Mouse (Mus musculus): Measurements from ENCODE around the gene Clmn. TPM values are rescaled to one million over a fixed set of nuclear protein-coding genes. Genes with fewer than 3 reads are reported as not detected.

Clmn gene
- polyA plus RNA-seq, 1 experiment, result not detected

DNA sequence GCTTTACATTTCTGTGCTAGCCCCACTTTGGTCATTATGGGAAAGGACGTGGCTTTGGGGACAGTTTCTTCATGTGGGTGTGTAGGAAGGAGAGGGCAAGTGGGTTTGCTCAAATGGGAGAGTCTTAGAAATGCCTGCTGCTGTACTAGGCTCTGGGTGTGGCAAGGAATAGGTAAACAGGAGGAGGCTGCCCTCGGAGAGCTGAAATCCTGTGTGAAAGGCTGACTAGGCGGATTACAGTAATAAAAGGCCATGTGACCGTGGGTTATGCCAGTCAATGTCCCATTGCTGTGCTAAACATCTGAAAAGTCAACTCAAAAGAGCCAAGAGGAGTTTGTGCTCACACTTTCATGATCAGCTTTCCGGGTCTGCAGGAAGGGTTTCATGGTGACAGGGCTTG lies 17.7 kb upstream of the Clmn start:
- Histone ChIP-seq H3K27ac (ENCODE audit: insufficient read depth, low read depth, low read length) (no peak overlapping the region), H3K4me1 (ENCODE audit: control insufficient read depth, insufficient read depth, low read length) (peaks cover 5% of the 10 kb centered on the region; the same call in 1 of the 2 replicates), H3K4me3 (ENCODE audit: insufficient read depth, low read depth, low read length) (no peak overlapping the region)
- TF ChIP-seq CTCF (IDR thresholded peaks at IDR 0.05; ENCODE audit: insufficient read depth, low read depth, low read length), result no peak
- no peak for TF ChIP-seq POLR2A (IDR thresholded peaks at IDR 0.05; ENCODE audit: insufficient read depth, low read depth, low read length)
- 75% methylated on average over 5 of the region's 5 CpGs for WGBS

DNA sequence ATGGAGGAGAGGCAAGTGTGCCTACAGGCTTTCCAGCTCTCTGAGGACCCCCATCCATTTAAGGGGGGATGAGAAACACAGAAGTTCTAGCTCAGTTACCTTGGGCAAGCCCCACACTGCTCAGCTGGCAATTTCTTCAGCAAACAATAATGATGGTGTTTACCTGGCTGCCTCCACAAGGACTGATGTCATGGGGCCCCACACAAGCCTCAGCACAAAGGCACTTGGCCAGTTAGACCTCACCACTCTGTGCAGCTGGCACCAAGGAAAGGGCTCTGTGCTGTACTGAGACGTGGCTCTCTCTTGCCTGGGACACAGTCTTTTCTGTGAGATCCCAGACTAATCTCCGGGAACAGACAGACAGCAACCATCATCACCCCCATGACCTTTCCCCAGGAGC lies 17.2 kb upstream of the Clmn start:
- WGBS, result 67% methylated on average over 2 of the region's 2 CpGs
- Histone ChIP-seq H3K27ac (ENCODE audit: insufficient read depth, low read depth, low read length) (no peak overlapping the region), H3K4me3 (ENCODE audit: insufficient read depth, low read depth, low read length) (no peak overlapping the region), H3K4me1 (ENCODE audit: control insufficient read depth, insufficient read depth, low read length) (peaks cover 5% of the 10 kb centered on the region; the same call in 1 of the 2 replicates)
- TF ChIP-seq POLR2A (IDR thresholded peaks at IDR 0.05; ENCODE audit: insufficient read depth, low read depth, low read length), result no peak
- TF ChIP-seq CTCF (IDR thresholded peaks at IDR 0.05; ENCODE audit: insufficient read depth, low read depth, low read length), result no peak

DNA sequence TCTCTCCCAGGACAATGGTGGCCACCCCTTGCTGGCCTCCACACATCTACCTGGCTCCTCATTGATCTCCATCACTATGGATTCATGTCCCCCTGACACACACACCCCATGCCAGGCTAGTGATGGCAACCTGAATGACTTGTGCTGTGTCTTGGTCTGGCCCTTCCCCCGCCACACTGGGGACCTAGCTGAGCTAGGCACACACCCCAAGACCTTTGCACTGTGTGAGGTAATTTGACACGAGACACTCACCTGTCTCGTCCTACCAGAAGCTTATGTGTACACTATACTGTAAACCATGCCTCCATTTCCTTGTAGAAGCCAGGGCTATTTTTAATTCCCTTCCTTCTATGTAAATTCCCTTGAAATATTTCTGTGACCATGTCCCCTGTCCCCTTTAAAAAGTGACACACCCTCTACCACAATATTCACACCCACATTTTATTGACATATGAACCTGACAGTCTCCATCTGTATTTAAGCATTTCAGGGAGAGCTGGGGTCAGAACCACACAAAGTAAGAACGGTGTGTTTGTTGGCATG lies 16.7 kb upstream of the Clmn start:
- TF ChIP-seq POLR2A (IDR thresholded peaks at IDR 0.05; ENCODE audit: insufficient read depth, low read depth, low read length) (no peak), CTCF (IDR thresholded peaks at IDR 0.05; ENCODE audit: insufficient read depth, low read depth, low read length) (no peak)
- Histone ChIP-seq H3K27ac (ENCODE audit: insufficient read depth, low read depth, low read length) (no peak overlapping the region), H3K4me3 (ENCODE audit: insufficient read depth, low read depth, low read length) (no peak overlapping the region), H3K4me1 (ENCODE audit: control insufficient read depth, insufficient read depth, low read length) (peaks cover 5% of the 10 kb centered on the region; the same call in 1 of the 2 replicates)
- 92% methylated on average over 4 of the region's 4 CpGs for WGBS

DNA sequence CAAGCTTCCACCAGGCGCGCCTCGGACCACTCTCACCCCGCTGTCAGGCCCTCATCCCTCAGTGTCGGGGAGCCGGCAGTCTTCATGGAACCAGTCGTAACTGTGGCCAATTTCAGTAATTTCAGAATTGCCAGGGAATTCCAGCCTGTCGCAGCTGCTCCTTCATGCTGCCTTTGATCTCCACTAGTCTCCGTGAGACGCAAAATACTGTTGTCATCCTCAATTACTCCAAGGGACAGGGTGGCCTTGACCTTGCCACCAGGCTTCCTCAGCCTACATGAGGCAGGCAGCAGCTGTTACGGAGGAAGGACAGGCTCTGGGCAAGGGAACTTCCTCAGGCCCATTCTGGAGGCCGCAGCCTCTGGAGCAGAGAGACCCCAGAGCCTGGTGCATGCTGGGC lies 15.5 kb upstream of the Clmn start:
- no peak overlapping the region for H3K4me3 ChIP-seq (ENCODE audit: insufficient read depth, low read depth, low read length)
- H3K4me1 ChIP-seq (ENCODE audit: control insufficient read depth, insufficient read depth, low read length), result peaks cover 3% of the 10 kb centered on the region; the same call in 1 of the 2 replicates
- H3K27ac ChIP-seq (ENCODE audit: insufficient read depth, low read depth, low read length), result no peak overlapping the region
- TF ChIP-seq CTCF (IDR thresholded peaks at IDR 0.05; ENCODE audit: insufficient read depth, low read depth, low read length), result no peak
- TF ChIP-seq POLR2A (IDR thresholded peaks at IDR 0.05; ENCODE audit: insufficient read depth, low read depth, low read length), result no peak
- 89% methylated on average over 12 of the region's 12 CpGs for WGBS

DNA sequence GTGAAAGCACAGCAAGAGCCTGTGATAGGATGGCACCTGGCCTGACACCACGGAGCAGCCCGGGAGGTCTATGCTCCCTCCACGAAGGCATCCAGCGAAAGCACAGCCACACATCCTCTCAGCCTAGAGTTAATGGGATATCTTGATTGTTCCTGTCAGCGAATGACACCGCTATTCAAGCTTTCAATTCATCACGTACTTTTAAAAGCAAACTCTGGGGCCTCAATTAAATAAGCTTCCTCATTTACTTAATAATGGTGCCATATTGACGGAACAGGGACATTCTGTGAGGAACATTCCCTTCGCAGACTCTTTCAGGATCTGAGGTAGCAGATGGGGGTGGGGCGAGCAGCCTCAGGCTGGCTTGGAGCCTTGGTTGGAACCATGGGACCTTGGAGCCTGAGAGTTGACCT lies 14.7 kb upstream of the Clmn start:
- no peak overlapping the region for H3K4me3 ChIP-seq (ENCODE audit: insufficient read depth, low read depth, low read length)
- H3K27ac ChIP-seq (ENCODE audit: insufficient read depth, low read depth, low read length), result no peak overlapping the region
- WGBS, result 72% methylated on average over 10 of the region's 10 CpGs
- TF ChIP-seq POLR2A (IDR thresholded peaks at IDR 0.05; ENCODE audit: insufficient read depth, low read depth, low read length), result no peak
- TF ChIP-seq CTCF (IDR thresholded peaks at IDR 0.05; ENCODE audit: insufficient read depth, low read depth, low read length), result no peak
- H3K4me1 ChIP-seq (ENCODE audit: control insufficient read depth, insufficient read depth, low read length), result peaks cover 3% of the 10 kb centered on the region; the same call in 1 of the 2 replicates

DNA sequence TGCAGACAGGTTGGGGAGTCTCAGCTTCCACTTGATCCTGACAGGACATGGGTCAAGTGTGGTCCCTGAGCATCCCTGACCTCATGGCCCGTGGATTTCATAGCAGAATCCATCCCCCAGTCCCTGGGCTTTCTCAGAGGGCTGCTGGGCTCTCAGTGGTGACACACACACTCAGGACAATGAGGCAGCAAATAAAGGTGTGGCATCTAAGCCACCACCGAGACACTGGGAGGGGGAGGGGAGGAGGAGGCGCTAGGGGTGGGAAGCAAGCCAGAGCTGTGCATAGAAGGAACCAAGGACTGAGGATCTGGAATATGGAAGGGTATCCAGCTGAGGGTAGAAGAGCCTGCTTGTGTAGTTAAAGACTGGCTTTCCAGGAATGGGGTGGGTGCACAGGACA lies 11.2 kb upstream of the Clmn start:
- peaks cover 3% of the 10 kb centered on the region; the same call in 1 of the 2 replicates for H3K4me1 ChIP-seq (ENCODE audit: control insufficient read depth, insufficient read depth, low read length)
- WGBS, result 52% methylated on average over 3 of the region's 3 CpGs
- H3K27ac ChIP-seq (ENCODE audit: insufficient read depth, low read depth, low read length), result no peak overlapping the region
- TF ChIP-seq CTCF (IDR thresholded peaks at IDR 0.05; ENCODE audit: insufficient read depth, low read depth, low read length) (no peak), POLR2A (IDR thresholded peaks at IDR 0.05; ENCODE audit: insufficient read depth, low read depth, low read length) (no peak)
- no peak overlapping the region for H3K4me3 ChIP-seq (ENCODE audit: insufficient read depth, low read depth, low read length)

DNA sequence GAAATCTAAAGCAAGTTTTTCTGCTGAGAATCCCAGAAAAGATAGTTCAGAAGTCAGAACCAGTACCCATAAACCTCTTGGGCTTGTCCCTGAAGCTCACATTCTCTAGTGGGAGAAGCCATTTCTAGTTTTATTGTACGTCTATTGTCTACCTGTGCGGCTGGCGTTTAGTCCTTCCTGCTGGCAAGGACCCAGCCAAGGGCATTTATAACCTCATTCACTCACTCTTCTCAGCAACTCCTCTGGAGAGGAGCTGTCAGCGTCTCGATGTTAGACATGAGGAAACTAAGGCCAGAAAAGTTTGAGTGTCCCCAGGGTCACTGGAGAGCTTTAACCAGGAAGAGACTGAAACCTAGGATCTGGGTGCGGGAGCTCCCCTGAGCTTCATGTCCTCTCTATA lies 7.1 kb upstream of the Clmn start:
- 91% methylated on average over 6 of the region's 6 CpGs for WGBS
- TF ChIP-seq POLR2A (IDR thresholded peaks at IDR 0.05; ENCODE audit: insufficient read depth, low read depth, low read length) (no peak), CTCF (IDR thresholded peaks at IDR 0.05; ENCODE audit: insufficient read depth, low read depth, low read length) (no peak)
- Histone ChIP-seq H3K4me3 (ENCODE audit: insufficient read depth, low read depth, low read length) (no peak overlapping the region), H3K4me1 (ENCODE audit: control insufficient read depth, insufficient read depth, low read length) (peaks cover 5% of the 10 kb centered on the region; the same call in 1 of the 2 replicates), H3K27ac (ENCODE audit: insufficient read depth, low read depth, low read length) (no peak overlapping the region)

DNA sequence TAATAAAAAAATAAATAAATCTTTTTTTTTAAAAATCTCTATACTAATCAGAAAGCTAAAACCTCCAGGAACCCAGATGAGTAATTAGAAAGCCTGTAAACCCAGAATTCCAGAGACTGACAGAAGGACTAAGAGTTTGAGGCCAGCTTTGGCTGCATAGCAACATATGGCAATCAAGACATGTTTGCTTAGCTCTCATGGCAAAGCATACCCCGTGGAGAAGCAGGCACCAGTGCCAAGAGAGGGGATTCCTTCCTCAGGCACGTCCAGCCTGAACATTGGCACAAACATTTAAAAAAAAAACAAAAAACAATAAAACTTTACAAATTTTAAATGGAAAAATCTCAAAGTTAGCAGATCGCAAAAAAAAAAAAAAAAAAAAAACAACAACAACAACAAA lies 4.9 kb upstream of the Clmn start:
- TF ChIP-seq POLR2A (IDR thresholded peaks at IDR 0.05; ENCODE audit: insufficient read depth, low read depth, low read length), result no peak
- TF ChIP-seq CTCF (IDR thresholded peaks at IDR 0.05; ENCODE audit: insufficient read depth, low read depth, low read length), result no peak
- peaks cover 9% of the 10 kb centered on the region for H3K4me1 ChIP-seq (ENCODE audit: control insufficient read depth, insufficient read depth, low read length)
- no peak overlapping the region for H3K27ac ChIP-seq (ENCODE audit: insufficient read depth, low read depth, low read length)
- WGBS, result 72% methylated on average over 3 of the region's 3 CpGs
- no peak overlapping the region for H3K4me3 ChIP-seq (ENCODE audit: insufficient read depth, low read depth, low read length)

DNA sequence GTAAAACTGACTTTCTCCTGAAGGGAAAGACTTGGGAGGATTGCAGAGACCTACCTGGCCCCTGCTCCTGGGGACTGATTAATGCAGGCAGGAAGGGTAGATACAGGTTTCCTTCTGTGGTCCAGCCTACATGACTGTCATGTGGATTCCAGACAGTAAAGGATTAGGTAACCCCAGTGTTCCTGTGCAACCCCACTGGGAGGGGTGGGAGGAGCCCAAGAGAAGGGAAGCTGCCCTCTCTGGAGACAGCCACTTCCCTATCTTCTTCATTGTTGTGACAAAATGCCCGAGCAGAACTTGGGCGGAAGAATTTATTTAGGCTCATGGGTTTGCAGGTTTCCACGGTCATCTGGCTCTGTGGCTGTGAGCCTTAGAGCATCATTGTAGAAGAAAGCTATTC lies 3.6 kb upstream of the Clmn start:
- 87% methylated on average over 3 of the region's 3 CpGs for WGBS
- Histone ChIP-seq H3K4me1 (ENCODE audit: control insufficient read depth, insufficient read depth, low read length) (peaks cover 14% of the 10 kb centered on the region), H3K4me3 (ENCODE audit: insufficient read depth, low read depth, low read length) (no peak overlapping the region), H3K27ac (ENCODE audit: insufficient read depth, low read depth, low read length) (no peak overlapping the region)
- TF ChIP-seq CTCF (IDR thresholded peaks at IDR 0.05; ENCODE audit: insufficient read depth, low read depth, low read length) (no peak), POLR2A (IDR thresholded peaks at IDR 0.05; ENCODE audit: insufficient read depth, low read depth, low read length) (no peak)

DNA sequence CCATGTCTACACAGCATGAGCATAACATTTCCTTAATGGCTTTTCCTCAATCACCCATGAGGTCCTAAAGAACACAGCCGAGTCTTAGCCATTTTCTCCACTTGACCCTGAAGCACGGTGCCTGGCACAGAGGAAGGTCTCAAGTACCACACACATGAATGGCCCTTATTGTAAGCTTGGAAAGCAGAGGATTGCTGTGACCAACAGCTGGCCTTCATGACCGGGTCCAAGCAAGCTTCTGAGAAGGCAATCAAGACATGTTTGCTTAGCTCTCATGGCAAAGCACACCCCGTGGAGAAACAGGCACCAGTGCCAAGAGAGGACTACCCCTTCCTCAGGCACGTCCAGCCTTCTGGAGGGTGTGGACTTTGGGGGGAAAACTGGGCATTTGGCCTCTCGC lies 3.0 kb upstream of the Clmn start:
- TF ChIP-seq CTCF (IDR thresholded peaks at IDR 0.05; ENCODE audit: insufficient read depth, low read depth, low read length), result no peak
- no peak for TF ChIP-seq POLR2A (IDR thresholded peaks at IDR 0.05; ENCODE audit: insufficient read depth, low read depth, low read length)

More for the DNA sequence above, 3.0 kb upstream of the Clmn start:
- Histone ChIP-seq H3K27ac (ENCODE audit: insufficient read depth, low read depth, low read length) (no peak overlapping the region), H3K4me3 (ENCODE audit: insufficient read depth, low read depth, low read length) (no peak overlapping the region), H3K4me1 (ENCODE audit: control insufficient read depth, insufficient read depth, low read length) (peaks cover 14% of the 10 kb centered on the region)
- WGBS, result 71% methylated on average over 6 of the region's 6 CpGs

Data from olfactory bulb, adult 2 months (tissue).